Mouse (Mus musculus) E14TG2a.4 (cell line): Measurements from ENCODE around the gene Pdia3.
"Not testable (repeated sequence)": the region's sequence is repeated elsewhere in the genome, so short reads cannot be mapped to it uniquely, and the experiment has no call there.

Experiments used
- CTCF ChIP-seq: conservative IDR thresholded peaks from 2 replicates; pipeline ENCODE4 v1.5.1; 2014; ENCODE audit warnings: low read length
- NANOG ChIP-seq: IDR thresholded peaks from 2 replicates; pipeline ENCODE4 v1.6.1; 2014; ENCODE audit warnings: borderline replicate concordance, low read length, mixed read lengths

DNA sequence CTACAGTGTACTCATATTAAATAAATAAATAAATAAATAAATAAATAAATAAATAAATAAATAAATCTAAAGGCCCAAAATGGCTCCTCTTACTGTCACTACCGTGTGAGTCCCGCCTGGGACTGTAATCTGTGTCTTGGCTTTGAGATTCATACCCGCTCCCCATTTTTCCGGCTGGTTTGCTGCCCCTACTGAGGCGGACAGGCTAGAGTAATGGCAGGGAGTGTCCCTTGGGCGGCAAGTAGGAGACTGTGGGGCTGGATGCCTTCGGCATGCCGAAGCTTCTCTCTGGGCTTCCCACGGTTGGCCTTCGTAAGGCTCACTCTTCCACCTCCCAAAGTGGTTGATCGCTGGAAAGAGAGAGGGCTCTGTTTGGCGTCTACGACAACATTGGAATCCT lies 67.3 kb downstream of the Pdia3 start:
- not testable (repeated sequence) for TF ChIP-seq CTCF, NANOG
